Mouse (Mus musculus) kidney, adult 2 months (tissue): ENCODE results near the gene Trem3. TPM values are rescaled to one million over a fixed set of nuclear protein-coding genes. Genes with fewer than 3 reads are reported as not detected.

Experiments
- DNase-seq: peaks from one replicate; pipeline ENCODE4 v3.0.0; 2021
- H3K27ac ChIP-seq: fragments of 200-500 bp; 2 replicates; pipeline ENCODE4 v1.5.1; 2012; ENCODE audit warnings: low read depth, low read length, control low read depth, inconsistent platforms; ENCODE audit not compliant: insufficient read depth
- H3K27me3 ChIP-seq: fragments of 200-500 bp; replicated peaks from 2 replicates; pipeline ENCODE4 v1.6.1; 2012; ENCODE audit warnings: mild to moderate bottlenecking, moderate library complexity, low read length, inconsistent platforms; ENCODE audit not compliant: control insufficient read depth, insufficient read depth
- H3K36me3 ChIP-seq: fragments of 200-500 bp; 2 replicates; pipeline ENCODE4 v1.6.1; 2012; ENCODE audit warnings: mild to moderate bottlenecking, moderate library complexity, low read length, inconsistent platforms; ENCODE audit not compliant: control insufficient read depth, insufficient read depth
- H3K4me1 ChIP-seq: fragments of 200-500 bp; 2 replicates; pipeline ENCODE4 v1.6.1; 2011; ENCODE audit warnings: low read length; ENCODE audit not compliant: control insufficient read depth, insufficient read depth
- H3K4me3 ChIP-seq: fragments of 200-500 bp; 2 replicates; pipeline ENCODE4 v1.5.1; 2011; ENCODE audit warnings: mild to moderate bottlenecking, low read depth, low read length, control low read depth; ENCODE audit not compliant: insufficient read depth
- CTCF ChIP-seq: fragments of 200-500 bp; conservative IDR thresholded peaks from 2 replicates; pipeline ENCODE4 v1.5.1; 2011; ENCODE audit warnings: low read depth, mild to moderate bottlenecking, control low read depth, low read length, moderate library complexity, mixed read lengths; ENCODE audit not compliant: insufficient read depth, insufficient read length
- POLR2A ChIP-seq: fragments of 200-500 bp; IDR thresholded peaks from one replicate; pipeline ENCODE4 v1.6.1; 2011; ENCODE audit warnings: low read depth, low read length, control low read depth
- WGBS: fragments of 180-500 bp; shearing (Covaris S2); methylation state at CpG from one replicate; pipeline ENCODE4 v1.1.7; 2018; 5-methylcytosine and 5-hydroxymethylcytosine counted together
- polyA plus RNA-seq: library from polyadenylated mRNA; depleted of rRNA; stranded (reverse); fragments of >200 nt; gene quantifications from 2 replicates; pipeline ENCODE4 v1.2.3, GENCODE M21; 2012

Trem3 gene
- polyA plus RNA-seq, 1 experiment: 0.11 TPM

GRCm38 (mm10) chr17:48280943-48281738 lies 33.6 kb downstream of the Trem3 start:
- TF ChIP-seq CTCF (no peak), POLR2A (no peak)
- Histone ChIP-seq H3K4me1 (no peaks in the 10 kb centered on the region), H3K27me3 (no peaks in the 10 kb centered on the region), H3K36me3 (no peaks in the 10 kb centered on the region), H3K27ac (no peak overlapping the region), H3K4me3 (no peak overlapping the region)
- DNase-seq: no peak
- 41% methylated on average over 18 of the region's 18 CpGs for WGBS

- no peak overlapping the region for H3K4me3 ChIP-seq
- no peak for DNase-seq
- TF ChIP-seq POLR2A: no peak
- TF ChIP-seq CTCF: no peak
- 17% methylated on average over 3 of the region's 3 CpGs for WGBS
- H3K27me3 ChIP-seq: no peaks in the 10 kb centered on the region
- no peaks in the 10 kb centered on the region for H3K36me3 ChIP-seq
- no peak overlapping the region for H3K27ac ChIP-seq
- H3K4me1 ChIP-seq: no peaks in the 10 kb centered on the region
These were observed 34.1 kb downstream of the Trem3 start for GRCm38 (mm10) chr17:48281739-48282085.

GRCm38 (mm10) chr17:48286765-48287164 lies 39.2 kb downstream of the Trem3 start:
- TF ChIP-seq CTCF: peak; percentile 23; the same call in 1 of the 2 replicates
- TF ChIP-seq POLR2A: no peak
- WGBS: 55% methylated on average over 1 of the region's 1 CpGs
- Histone ChIP-seq H3K27ac (no peak overlapping the region), H3K4me3 (no peak overlapping the region), H3K4me1 (no peaks in the 10 kb centered on the region), H3K36me3 (no peaks in the 10 kb centered on the region), H3K27me3 (no peaks in the 10 kb centered on the region)
- no peak for DNase-seq

- no peak overlapping the region for H3K27ac ChIP-seq
- no peaks in the 10 kb centered on the region for H3K36me3 ChIP-seq
- DNase-seq: no peak
- no peak overlapping the region for H3K4me3 ChIP-seq
- TF ChIP-seq CTCF: no peak
- TF ChIP-seq POLR2A: no peak
- H3K27me3 ChIP-seq: no peaks in the 10 kb centered on the region
- WGBS: 74% methylated on average over 2 of the region's 2 CpGs
- H3K4me1 ChIP-seq: no peaks in the 10 kb centered on the region
These were observed 39.7 kb downstream of the Trem3 start for GRCm38 (mm10) chr17:48287276-48287675.

- H3K36me3 ChIP-seq: no peaks in the 10 kb centered on the region
- no peak overlapping the region for H3K4me3 ChIP-seq
- H3K27me3 ChIP-seq: no peaks in the 10 kb centered on the region
- no peak for DNase-seq
- no peak for TF ChIP-seq POLR2A
- WGBS: 79% methylated on average over 5 of the region's 5 CpGs
- H3K4me1 ChIP-seq: no peaks in the 10 kb centered on the region
- H3K27ac ChIP-seq: no peak overlapping the region
These were observed 46.1 kb downstream of the Trem3 start for GRCm38 (mm10) chr17:48293500-48294194.

GRCm38 (mm10) chr17:48299203-48299602 lies 51.6 kb downstream of the Trem3 start, which contains the start of gene Treml2:
TSS of gene Treml2 (plus strand) at chr17:48299498.
- no peak for DNase-seq
- H3K4me3 ChIP-seq: no peak within 1 kb of the TSS
- H3K27me3 ChIP-seq: no peaks in the 10 kb centered on the region
- no peak for TF ChIP-seq CTCF
- TF ChIP-seq POLR2A: no peak
- no peaks in the 10 kb centered on the region for H3K36me3 ChIP-seq
- 16% methylated on average over 3 of the region's 4 CpGs for WGBS
- H3K4me1 ChIP-seq: no peaks in the 10 kb centered on the region
- no peak within 1 kb of the TSS for H3K27ac ChIP-seq

GRCm38 (mm10) chr17:48299756-48300155 lies 52.2 kb downstream of the Trem3 start:
- Histone ChIP-seq H3K27me3 (no peaks in the 10 kb centered on the region), H3K27ac (no peak overlapping the region), H3K36me3 (no peaks in the 10 kb centered on the region), H3K4me1 (no peaks in the 10 kb centered on the region), H3K4me3 (no peak overlapping the region)
- WGBS: 54% methylated on average over 7 of the region's 7 CpGs
- DNase-seq: no peak
- TF ChIP-seq CTCF: no peak
- no peak for TF ChIP-seq POLR2A
